Mouse (Mus musculus) lung, adult 18-20 months (tissue): ENCODE results near the gene Rdx.

Experiments used
- DNase-seq, 2 experiments: peaks; one replicate each; pipeline ENCODE4 v3.0.0; 2022; ENCODE audit warnings: mixed read lengths in 2 of 2

The Rdx gene

GRCm38 (mm10) chr9:52047129-52047820, at the start of gene Rdx:
Gene Rdx (plus strand): TSS chr9:52047173.
- peak in 1 of 2 experiments; percentile 27 for DNase-seq

GRCm38 (mm10) chr9:52003501-52003900, 43.5 kb upstream of the Rdx start:
- no peak for DNase-seq

GRCm38 (mm10) chr9:52007341-52007740, 39.6 kb upstream of the Rdx start:
- DNase-seq: no peak

GRCm38 (mm10) chr9:52008511-52008910, 38.5 kb upstream of the Rdx start:
- DNase-seq: no peak

GRCm38 (mm10) chr9:52012311-52012710, 34.7 kb upstream of the Rdx start:
- no peak for DNase-seq

GRCm38 (mm10) chr9:52012781-52013436, 34.1 kb upstream of the Rdx start:
- no peak for DNase-seq

- no peak for DNase-seq
Measured at GRCm38 (mm10) chr9:52013900-52014455, 33.0 kb upstream of the Rdx start.

- DNase-seq: no peak
Measured at GRCm38 (mm10) chr9:52017091-52017490, 29.9 kb upstream of the Rdx start.

- no peak for DNase-seq
Measured at GRCm38 (mm10) chr9:52017824-52018223, 29.1 kb upstream of the Rdx start.

- DNase-seq: no peak
Measured at GRCm38 (mm10) chr9:52018505-52018904, 28.5 kb upstream of the Rdx start.

GRCm38 (mm10) chr9:52027257-52028020, 19.5 kb upstream of the Rdx start:
- peak; percentile 59 to 72 for DNase-seq

GRCm38 (mm10) chr9:52028521-52029405, 18.2 kb upstream of the Rdx start:
- peak; percentile 42 to 69 for DNase-seq

GRCm38 (mm10) chr9:52031501-52031900, 15.5 kb upstream of the Rdx start:
- no peak for DNase-seq

- DNase-seq: no peak
Measured at GRCm38 (mm10) chr9:52037493-52037892, 9.5 kb upstream of the Rdx start.

- no peak for DNase-seq
Measured at GRCm38 (mm10) chr9:52041657-52042056, 5.3 kb upstream of the Rdx start.

GRCm38 (mm10) chr9:52046686-52047085, 287 bp upstream of the Rdx start:
- DNase-seq: no peak

- peak; percentile 86 to 89 for DNase-seq
Measured at GRCm38 (mm10) chr9:52047821-52048649, 1.1 kb downstream of the Rdx start.

GRCm38 (mm10) chr9:52048650-52049081, 1.7 kb downstream of the Rdx start:
- DNase-seq: peak; percentile 27 to 37

- DNase-seq: no peak
Measured at GRCm38 (mm10) chr9:52049605-52050004, 2.6 kb downstream of the Rdx start.

GRCm38 (mm10) chr9:52050361-52050760, 3.4 kb downstream of the Rdx start:
- no peak for DNase-seq

GRCm38 (mm10) chr9:52052221-52052620, 5.2 kb downstream of the Rdx start:
- no peak for DNase-seq
